Mouse (Mus musculus) spleen, embryonic (tissue): ENCODE results near the gene Wfs1.
"Not testable (repeated sequence)": the region's sequence is repeated elsewhere in the genome, so short reads cannot be mapped to it uniquely, and the experiment has no call there.

Experiments
- CTCF ChIA-PET: fragments of 350-600 bp; sonication (Branson Sonifier 250); formaldehyde crosslinking; loops from one replicate; lab custom pipeline; 2022; lab: Charles Lee

Gene Wfs1

DNA sequence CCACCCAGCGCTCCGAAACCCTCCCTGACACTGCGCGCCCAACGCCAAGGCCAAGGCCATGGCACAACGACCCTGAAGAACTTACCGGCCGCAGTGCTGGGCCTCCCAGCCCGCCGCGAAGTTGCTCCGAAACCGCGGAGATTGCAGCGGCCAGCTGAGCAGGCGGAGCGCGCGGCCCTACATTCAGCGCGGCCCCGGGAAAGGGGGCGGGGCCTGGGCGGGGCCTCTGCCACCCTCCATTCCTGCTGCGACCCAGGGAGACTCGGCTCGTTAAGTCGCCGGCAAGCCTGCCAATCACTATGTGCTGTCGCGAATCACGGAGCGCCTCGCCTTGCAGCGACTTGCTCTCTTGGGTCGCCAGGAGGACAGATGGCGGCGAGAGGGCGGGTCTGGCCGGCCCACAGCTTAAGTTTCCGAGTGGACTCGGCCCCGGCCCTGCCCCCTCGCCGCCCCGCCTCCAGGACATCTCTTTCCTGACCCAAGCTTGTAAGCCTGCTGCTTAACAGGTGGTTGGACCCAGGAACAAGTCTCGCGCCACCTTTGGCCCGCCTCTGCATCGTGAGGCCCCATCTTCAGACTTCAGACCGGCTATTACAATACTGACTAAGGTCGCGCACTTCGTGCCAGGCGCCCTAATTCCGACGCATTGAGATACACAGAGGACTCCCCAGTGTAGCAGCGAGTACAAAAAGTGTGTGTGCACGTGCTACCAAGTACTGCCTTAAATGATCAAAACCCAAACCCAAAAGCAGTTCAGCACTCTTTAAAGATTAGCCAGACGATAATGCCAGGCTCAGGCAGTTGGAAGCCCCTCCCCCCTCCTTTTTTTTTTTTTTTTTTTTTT is at the start of gene Wfs1:
Gene Wfs1, minus strand, starts transcription at position 425 of the 844 bp plus-strand sequence.
- CTCF ChIA-PET = no interaction called here

- CTCF ChIA-PET = interaction anchor here (0.6 kb wide), 3 partner anchors 10 to 65 kb away, joined by 3 to 5 read pairs (median 5); no protein-coding TSS in a partner anchor
Observed at GRCm38 (mm10) chr5:37036884-37037283, 47.9 kb upstream of the Wfs1 start.

- CTCF ChIA-PET = no interaction called here
Observed at GRCm38 (mm10) chr5:37035896-37036295, 46.9 kb upstream of the Wfs1 start.

DNA sequence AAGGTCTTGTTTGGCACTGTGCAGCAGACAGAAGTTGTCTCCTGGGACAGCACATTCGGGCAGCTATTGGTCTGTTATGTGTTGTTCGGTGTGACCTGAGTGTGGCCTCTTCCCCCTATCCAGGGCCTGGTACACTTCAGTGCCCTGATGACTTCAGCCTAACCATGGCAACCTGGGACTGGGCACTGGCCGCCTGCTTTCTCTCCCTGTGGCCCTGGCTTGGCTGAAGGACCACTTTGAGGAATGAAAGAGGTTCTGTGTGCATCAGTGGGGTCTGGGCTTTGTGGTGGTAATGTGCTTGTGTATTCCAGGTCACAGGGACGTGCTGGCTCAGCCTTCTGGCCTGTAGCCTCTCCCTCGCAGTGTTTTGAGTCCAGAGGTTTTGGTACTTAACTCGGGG is 46.2 kb upstream of the Wfs1 start:
- CTCF ChIA-PET = no interaction called here

DNA sequence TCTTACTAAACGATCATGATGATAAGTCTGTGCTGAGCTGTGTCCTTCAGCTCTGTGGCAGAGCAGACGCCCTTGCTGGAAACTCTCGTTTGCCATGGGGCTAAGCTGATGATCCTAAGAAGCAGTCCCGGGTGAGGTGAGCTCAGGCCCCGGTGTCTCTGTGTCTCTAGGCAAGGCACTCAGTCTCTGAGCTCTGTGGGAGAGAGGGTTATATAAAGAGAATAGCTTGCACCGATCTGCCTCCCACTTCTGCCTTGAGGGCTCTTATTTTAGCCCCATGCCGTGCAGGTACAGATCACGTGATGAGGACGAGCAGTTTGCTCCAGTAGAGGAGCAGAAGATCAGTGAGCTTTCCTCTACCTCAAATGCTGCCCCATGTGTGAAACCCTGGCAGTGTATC is 41.7 kb upstream of the Wfs1 start:
- CTCF ChIA-PET = no interaction called here

- CTCF ChIA-PET = no interaction called here
Observed at GRCm38 (mm10) chr5:37029326-37029905, 40.4 kb upstream of the Wfs1 start.

- CTCF ChIA-PET = interaction anchor here (0.6 kb wide), 1 partner anchor 167 kb away, joined by 3 read pairs; no protein-coding TSS in a partner anchor
Observed at GRCm38 (mm10) chr5:37028486-37029311, 39.7 kb upstream of the Wfs1 start.

DNA sequence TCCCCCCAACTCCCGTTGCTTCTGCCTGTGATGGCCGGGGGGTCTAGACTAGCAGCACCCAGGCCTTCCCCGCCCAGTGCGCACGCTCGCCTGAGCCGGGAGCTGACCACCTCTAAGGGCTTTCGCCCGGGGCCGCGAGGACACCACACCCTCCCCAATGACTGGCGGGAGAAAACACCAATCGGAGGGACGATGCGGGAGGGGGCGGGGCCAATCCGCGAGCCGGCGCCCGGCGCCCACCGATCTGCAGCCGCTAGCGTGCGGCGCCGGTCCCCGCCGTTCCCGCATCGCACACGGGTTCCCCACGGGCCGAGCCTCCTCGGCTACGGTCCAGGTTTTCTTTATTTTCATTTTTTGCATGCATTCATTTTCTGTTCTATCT is 39.1 kb upstream of the Wfs1 start:
- CTCF ChIA-PET = interaction anchor here (0.7 kb wide), 1 partner anchor 102 kb away, joined by 4 read pairs; no protein-coding TSS in a partner anchor

- CTCF ChIA-PET = interaction anchor here (0.7 kb wide), 1 partner anchor 101 kb away, joined by 4 read pairs; no protein-coding TSS in a partner anchor
Observed at GRCm38 (mm10) chr5:37027701-37028100, 38.7 kb upstream of the Wfs1 start.

GRCm38 (mm10) chr5:37017222-37017621 is 28.2 kb upstream of the Wfs1 start:
- CTCF ChIA-PET = no interaction called here

DNA sequence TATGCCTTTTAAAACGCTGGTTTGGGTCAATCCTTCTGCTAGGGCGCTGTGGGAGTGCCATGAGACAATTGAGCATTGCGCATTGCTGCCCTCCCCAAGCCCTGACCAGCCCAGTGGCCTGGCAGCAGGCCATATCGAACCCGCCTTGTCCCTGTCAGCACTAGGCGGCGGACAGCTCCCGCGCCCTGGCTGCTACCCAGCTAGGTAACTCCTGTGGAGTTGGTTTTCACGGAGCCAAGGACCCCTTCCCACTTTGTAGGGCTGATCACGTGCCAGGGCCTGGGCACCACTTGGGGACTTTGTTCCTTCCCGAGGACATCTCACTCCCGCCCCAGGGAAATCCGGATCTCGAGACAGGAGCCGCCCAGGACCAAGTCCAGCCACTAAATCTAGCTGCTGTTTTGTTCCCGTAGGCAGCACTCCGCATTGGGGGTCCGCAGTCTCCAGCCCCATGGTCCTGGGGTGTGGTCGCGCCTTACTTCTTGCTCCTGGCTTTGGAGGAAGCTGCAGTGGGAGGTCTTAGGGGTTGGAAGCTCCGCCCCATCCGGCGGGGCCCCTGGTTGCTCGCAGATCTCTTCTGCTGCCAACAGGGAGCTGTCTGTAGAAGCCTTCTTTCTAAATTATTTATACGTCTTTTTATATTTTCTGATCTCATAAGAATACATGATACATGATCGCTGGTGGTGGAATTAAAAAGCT is 26.8 kb upstream of the Wfs1 start:
- CTCF ChIA-PET = no interaction called here

- CTCF ChIA-PET = no interaction called here
Observed at GRCm38 (mm10) chr5:37010666-37011317, 21.8 kb upstream of the Wfs1 start.

- CTCF ChIA-PET = not testable (repeated sequence)
Observed at GRCm38 (mm10) chr5:37009761-37010160, 20.8 kb upstream of the Wfs1 start.

DNA sequence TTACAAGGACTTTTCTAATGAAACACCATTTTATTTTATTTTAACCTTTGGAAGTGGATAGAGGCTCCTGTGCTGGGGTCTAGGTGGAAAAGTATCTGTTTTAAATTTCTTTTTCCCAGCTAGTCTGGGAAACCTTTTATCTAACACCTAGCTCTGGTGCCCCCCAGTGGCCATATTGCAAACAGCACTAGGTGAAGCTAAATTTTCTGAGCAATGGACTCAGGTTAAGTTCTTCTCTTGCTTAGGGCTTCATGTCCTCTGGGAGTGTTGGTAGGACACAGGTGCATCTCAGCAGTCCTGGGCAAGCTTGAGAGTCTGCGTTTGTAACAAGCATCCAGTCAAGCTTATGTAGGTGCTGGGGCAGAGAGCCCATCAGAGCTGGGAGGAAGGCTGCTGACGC is 13.0 kb upstream of the Wfs1 start:
- CTCF ChIA-PET = interaction anchor here (0.9 kb wide), 1 partner anchor 147 kb away, joined by 3 read pairs; no protein-coding TSS in a partner anchor

- CTCF ChIA-PET = interaction anchor here (0.9 to 1.3 kb wide), 3 partner anchors 41 to 148 kb away, joined by 3 to 5 read pairs (median 4); no protein-coding TSS in a partner anchor
Observed at GRCm38 (mm10) chr5:37001002-37001401, 12.0 kb upstream of the Wfs1 start.

- CTCF ChIA-PET = interaction anchor here (0.7 to 1.2 kb wide), 2 partner anchors 52 to 110 kb away, joined by 6 to 9 read pairs; no protein-coding TSS in a partner anchor
Observed at GRCm38 (mm10) chr5:36997996-36998395, 9.0 kb upstream of the Wfs1 start.

- CTCF ChIA-PET = no interaction called here
Observed at GRCm38 (mm10) chr5:36996410-36996809, 7.4 kb upstream of the Wfs1 start.

DNA sequence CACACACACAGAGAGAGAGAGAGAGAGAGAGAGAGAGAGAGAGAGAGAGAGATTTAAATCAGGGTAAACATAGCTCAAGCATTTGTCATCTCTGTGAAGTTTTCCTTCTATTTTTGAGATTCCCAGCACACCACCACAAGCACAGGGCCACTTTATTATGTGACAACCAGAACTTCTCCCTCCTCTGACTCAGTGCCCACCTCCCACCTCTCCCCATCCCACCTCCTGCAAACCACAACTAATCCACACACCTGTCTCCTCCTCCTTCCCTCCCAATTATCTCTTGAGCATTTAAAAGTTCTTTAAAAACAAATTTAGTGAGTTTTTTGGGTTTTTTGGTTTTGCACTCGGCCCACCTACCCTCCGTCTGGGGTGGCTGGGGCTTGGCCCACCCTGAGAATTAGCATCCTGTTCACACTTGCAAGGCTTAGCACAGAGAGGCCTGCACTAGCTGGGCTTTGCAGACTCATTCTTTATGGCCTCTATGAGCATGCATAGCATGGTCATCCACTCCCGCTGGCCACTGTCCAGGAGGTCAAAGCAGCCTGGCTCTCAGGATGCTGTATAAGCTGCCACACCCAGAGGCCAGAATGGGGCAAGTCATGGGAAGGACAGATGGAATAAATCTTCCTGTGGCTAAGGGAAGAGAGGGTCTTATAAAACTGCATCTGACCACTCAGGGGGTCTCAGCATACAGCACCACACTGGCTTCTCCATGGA is 1.8 kb upstream of the Wfs1 start:
- CTCF ChIA-PET = no interaction called here

GRCm38 (mm10) chr5:36990196-36990595 is 1.2 kb upstream of the Wfs1 start:
- CTCF ChIA-PET = interaction anchor here (0.6 kb wide), 1 partner anchor 310 kb away, joined by 3 read pairs; no protein-coding TSS in a partner anchor

DNA sequence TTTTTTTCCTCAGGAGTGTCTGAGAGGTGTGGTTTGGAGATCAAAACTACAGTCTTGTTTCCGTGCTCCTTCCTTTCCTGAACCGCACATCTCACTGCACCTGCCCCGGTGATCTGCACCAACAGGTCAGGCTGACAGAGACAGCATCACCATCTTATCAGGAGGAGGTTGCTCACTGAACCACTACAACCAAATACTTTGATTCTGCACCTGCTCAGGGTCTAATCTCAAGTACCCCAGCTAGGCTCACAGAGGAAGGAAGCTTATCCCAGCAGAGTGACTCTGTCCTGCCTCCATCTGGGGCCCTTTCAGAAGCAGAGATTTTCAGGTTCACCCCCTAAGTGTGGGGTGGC is 596 bp upstream of the Wfs1 start:
- CTCF ChIA-PET = no interaction called here
